Mouse (Mus musculus): ENCODE results near the gene Tex19.2. TPM values are rescaled to one million over a fixed set of nuclear protein-coding genes. Genes with fewer than 3 reads are reported as not detected.

The Tex19.2 gene
- polyA plus RNA-seq, 1 experiment from 2014 or later, result 0.08 TPM

DNA sequence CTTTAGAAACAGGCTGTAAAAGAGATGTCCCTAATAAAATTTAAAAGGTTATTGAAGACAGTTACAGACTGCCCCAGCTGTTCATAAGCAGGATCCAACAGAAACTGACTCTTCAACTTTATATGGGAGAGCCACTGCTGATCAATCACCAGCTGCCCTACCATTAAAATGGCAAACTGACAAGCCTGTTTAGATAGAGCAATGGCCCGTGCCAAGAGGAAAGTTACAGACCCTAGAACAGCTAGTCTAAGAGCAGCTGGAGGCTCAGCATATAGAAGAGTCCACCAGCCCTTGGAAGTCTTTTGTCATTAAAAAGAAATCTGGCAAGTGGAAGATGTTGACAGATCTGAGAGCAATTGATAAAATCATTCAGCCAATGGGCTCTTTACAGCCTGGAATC is 16.1 kb upstream of the Tex19.2 start:
- WGBS (ENCODE audit: insufficient replicate concordance), result 50% methylated on average over 1 of the region's 1 CpGs
- ATAC-seq (ENCODE audit: low read depth) (no peak), DNase-seq (no peak)
- Histone ChIP-seq H3K4me1 (replicated peaks) (peaks cover 12% of the 10 kb centered on the region), H3K4me2 (no peak overlapping the region), H3K36me3 (no peaks in the 10 kb centered on the region), H3K4me3 (replicated peaks) (no peak overlapping the region), H3K9me3 (replicated peaks) (no peaks in the 10 kb centered on the region), H3K9ac (no peak overlapping the region), H3K27me3 (no peaks in the 10 kb centered on the region), H3K27ac (no peak overlapping the region)

- WGBS (ENCODE audit: insufficient replicate concordance), result 41% methylated on average over 1 of the region's 1 CpGs
- ATAC-seq (ENCODE audit: low read depth) (no peak), DNase-seq (no peak)
- Histone ChIP-seq H3K27me3 (no peaks in the 10 kb centered on the region), H3K9ac (no peak overlapping the region), H3K4me3 (replicated peaks) (no peak overlapping the region), H3K9me3 (replicated peaks) (no peaks in the 10 kb centered on the region), H3K4me2 (no peak overlapping the region), H3K27ac (no peak overlapping the region), H3K36me3 (no peaks in the 10 kb centered on the region), H3K4me1 (replicated peaks) (peaks cover 10% of the 10 kb centered on the region)
These were observed 11.1 kb upstream of the Tex19.2 start for GRCm38 (mm10) chr11:121129616-121130015.

GRCm38 (mm10) chr11:121127441-121127840 is 9.0 kb upstream of the Tex19.2 start:
- no peak overlapping the region for H3K4me3 ChIP-seq (replicated peaks)
- H3K27ac ChIP-seq, result no peak overlapping the region
- no peak overlapping the region for H3K4me2 ChIP-seq
- no peaks in the 10 kb centered on the region for H3K27me3 ChIP-seq
- no peaks in the 10 kb centered on the region for H3K9me3 ChIP-seq (replicated peaks)
- H3K9ac ChIP-seq, result no peak overlapping the region
- no peak for ATAC-seq (ENCODE audit: low read depth)
- 67% methylated on average over 3 of the region's 3 CpGs for WGBS (ENCODE audit: insufficient replicate concordance)
- no peaks in the 10 kb centered on the region for H3K36me3 ChIP-seq
- peaks cover 18% of the 10 kb centered on the region for H3K4me1 ChIP-seq (replicated peaks)
- no peak for DNase-seq

DNA sequence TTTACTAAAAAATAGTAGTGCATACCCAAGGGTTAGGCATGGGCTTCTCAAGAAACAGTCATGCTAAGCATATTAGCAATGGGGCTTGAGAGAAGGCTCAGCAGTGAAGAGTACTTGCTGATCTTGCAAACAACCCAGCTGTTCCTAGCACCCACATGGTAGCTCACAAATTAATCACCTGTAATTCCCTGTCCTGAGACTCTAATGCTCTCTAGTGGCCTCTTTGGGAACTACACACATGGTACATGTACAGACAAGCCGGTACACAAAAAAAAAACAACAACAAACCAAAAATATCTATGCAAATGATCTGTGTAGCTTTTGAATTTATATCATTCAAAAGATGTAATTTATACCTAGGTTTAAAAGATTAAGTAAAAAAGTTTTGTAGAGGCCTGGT is 7.9 kb upstream of the Tex19.2 start:
- H3K4me1 ChIP-seq (replicated peaks), result peaks cover 28% of the 10 kb centered on the region
- no peak overlapping the region for H3K4me3 ChIP-seq (replicated peaks)
- H3K4me2 ChIP-seq, result no peak overlapping the region
- ATAC-seq (ENCODE audit: low read depth) (no peak), DNase-seq (peak; percentile 21)
- H3K27me3 ChIP-seq, result no peaks in the 10 kb centered on the region
- no peaks in the 10 kb centered on the region for H3K36me3 ChIP-seq
- no peaks in the 10 kb centered on the region for H3K9me3 ChIP-seq (replicated peaks)
- no peak overlapping the region for H3K27ac ChIP-seq
- H3K9ac ChIP-seq, result no peak overlapping the region
- WGBS (ENCODE audit: insufficient replicate concordance), result 68% methylated on average over 1 of the region's 1 CpGs

- H3K27me3 ChIP-seq, result no peaks in the 10 kb centered on the region
- H3K4me3 ChIP-seq (replicated peaks), result no peak overlapping the region
- DNase-seq (no peak), ATAC-seq (ENCODE audit: low read depth) (no peak)
- H3K9me3 ChIP-seq (replicated peaks), result no peaks in the 10 kb centered on the region
- H3K4me1 ChIP-seq (replicated peaks), result peaks cover 28% of the 10 kb centered on the region
- no peaks in the 10 kb centered on the region for H3K36me3 ChIP-seq
- H3K27ac ChIP-seq, result no peak overlapping the region
- no peak overlapping the region for H3K9ac ChIP-seq
- 15% methylated on average over 3 of the region's 3 CpGs for WGBS (ENCODE audit: insufficient replicate concordance)
- no peak overlapping the region for H3K4me2 ChIP-seq
These were observed 7.2 kb upstream of the Tex19.2 start for GRCm38 (mm10) chr11:121125522-121126172.

DNA sequence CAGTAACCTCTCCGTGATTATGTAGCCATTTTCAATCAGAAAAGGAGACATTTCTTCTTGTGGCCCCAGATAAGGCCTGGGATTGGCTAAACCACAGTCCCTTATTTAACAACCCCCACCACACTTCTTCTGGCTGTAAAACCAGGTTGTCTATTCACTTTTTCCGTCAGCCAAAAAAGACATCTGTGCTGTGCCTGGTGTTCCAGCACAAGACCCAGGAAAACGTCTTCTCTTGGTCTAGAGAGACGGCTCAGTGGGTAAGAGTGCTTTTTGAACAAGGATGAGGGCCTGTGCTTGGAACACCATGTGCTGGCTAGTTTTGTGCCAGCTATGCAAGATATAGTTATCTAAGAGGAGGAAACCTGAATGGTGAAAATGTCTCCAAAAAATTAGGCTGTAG is 5.0 kb upstream of the Tex19.2 start:
- peaks cover 28% of the 10 kb centered on the region for H3K4me1 ChIP-seq (replicated peaks)
- no peak overlapping the region for H3K27ac ChIP-seq
- no peak overlapping the region for H3K4me3 ChIP-seq (replicated peaks)
- ATAC-seq (ENCODE audit: low read depth) (no peak), DNase-seq (no peak)
- no peak overlapping the region for H3K9ac ChIP-seq
- H3K36me3 ChIP-seq, result no peaks in the 10 kb centered on the region
- H3K4me2 ChIP-seq, result no peak overlapping the region
- no peaks in the 10 kb centered on the region for H3K27me3 ChIP-seq
- WGBS (ENCODE audit: insufficient replicate concordance), result 57% methylated on average over 4 of the region's 4 CpGs
- no peaks in the 10 kb centered on the region for H3K9me3 ChIP-seq (replicated peaks)

DNA sequence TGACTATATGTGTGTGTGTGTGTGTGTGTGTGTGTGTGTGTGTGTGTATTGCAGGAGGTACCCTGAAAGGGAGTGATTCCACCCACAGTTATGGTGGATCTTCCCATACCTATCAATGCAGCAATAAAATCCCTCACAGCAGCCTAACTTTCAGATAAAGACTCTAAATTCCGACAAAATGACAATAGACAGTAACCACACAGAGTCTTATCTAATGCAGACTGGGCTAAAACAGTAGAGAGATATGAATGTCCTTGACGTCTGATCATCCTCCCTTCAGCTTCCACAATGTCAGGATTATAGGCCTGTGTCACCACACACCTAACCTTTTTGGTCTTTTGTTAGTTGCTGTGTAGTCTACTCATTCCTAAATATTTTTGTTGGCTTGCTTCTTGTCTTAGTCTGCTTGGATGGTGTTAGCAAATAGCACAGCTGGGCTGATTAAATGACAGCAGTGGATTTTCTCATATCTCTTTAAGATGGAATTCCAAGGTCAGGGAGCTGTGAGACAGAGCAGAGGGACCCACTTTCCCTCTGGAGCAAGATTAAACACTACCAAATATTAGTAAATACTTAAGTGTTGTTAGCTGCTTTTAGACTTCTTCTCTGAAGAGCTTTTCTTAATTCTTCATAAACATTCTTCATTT is 3.7 kb upstream of the Tex19.2 start:
- Histone ChIP-seq H3K27me3 (no peaks in the 10 kb centered on the region), H3K4me2 (no peak overlapping the region), H3K27ac (no peak overlapping the region), H3K4me3 (replicated peaks) (no peak overlapping the region), H3K9ac (no peak overlapping the region), H3K9me3 (replicated peaks) (no peaks in the 10 kb centered on the region), H3K36me3 (no peaks in the 10 kb centered on the region), H3K4me1 (replicated peaks) (peaks cover 31% of the 10 kb centered on the region)
- 10% methylated on average over 2 of the region's 2 CpGs for WGBS (ENCODE audit: insufficient replicate concordance)
- ATAC-seq (ENCODE audit: low read depth), result peak; percentile 29; the same call in 1 of the 2 replicates
- DNase-seq, result no peak

DNA sequence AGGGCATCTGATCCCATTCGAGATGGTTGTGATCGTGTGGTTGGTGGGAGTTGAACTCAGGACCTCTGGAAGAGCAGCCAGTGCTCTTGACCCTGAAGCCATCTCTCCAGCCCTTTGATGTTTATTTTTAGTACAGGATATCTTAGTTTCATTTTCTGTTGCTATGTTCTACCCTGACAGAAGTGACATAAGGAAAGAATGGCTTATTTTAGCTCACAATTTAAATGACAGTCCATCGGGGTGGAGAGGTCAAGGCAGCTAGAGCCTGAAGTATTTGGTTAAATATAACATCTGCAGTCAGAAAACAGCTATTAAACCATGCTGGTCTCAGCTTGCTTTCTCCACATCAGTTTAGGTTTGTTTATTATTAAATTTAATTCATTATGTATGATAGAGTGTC is 2.7 kb upstream of the Tex19.2 start:
- Histone ChIP-seq H3K27ac (no peak overlapping the region), H3K36me3 (no peaks in the 10 kb centered on the region)
- WGBS (ENCODE audit: insufficient replicate concordance), result 59% methylated on average over 3 of the region's 3 CpGs

GRCm38 (mm10) chr11:121118106-121118505 is 371 bp downstream of the Tex19.2 start:
- H3K27ac ChIP-seq, result no peak overlapping the region
- H3K9ac ChIP-seq, result no peak overlapping the region
- H3K27me3 ChIP-seq, result no peaks in the 10 kb centered on the region
- no peak overlapping the region for H3K4me3 ChIP-seq (replicated peaks)
- no peaks in the 10 kb centered on the region for H3K36me3 ChIP-seq
- WGBS (ENCODE audit: insufficient replicate concordance), result 81% methylated on average over 18 of the region's 18 CpGs
- peaks cover 18% of the 10 kb centered on the region for H3K4me1 ChIP-seq (replicated peaks)
- DNase-seq, result no peak
- H3K9me3 ChIP-seq (replicated peaks), result no peaks in the 10 kb centered on the region
- no peak overlapping the region for H3K4me2 ChIP-seq
- ATAC-seq (ENCODE audit: low read depth), result no peak

More for the DNA sequence above, 2.7 kb upstream of the Tex19.2 start:
- H3K27me3 ChIP-seq, result no peaks in the 10 kb centered on the region
- peaks cover 29% of the 10 kb centered on the region for H3K4me1 ChIP-seq (replicated peaks)
- H3K9me3 ChIP-seq (replicated peaks), result no peaks in the 10 kb centered on the region
- ATAC-seq (ENCODE audit: low read depth) (no peak), DNase-seq (no peak)
- H3K4me3 ChIP-seq (replicated peaks), result no peak overlapping the region
- no peak overlapping the region for H3K4me2 ChIP-seq
- H3K9ac ChIP-seq, result no peak overlapping the region

DNA sequence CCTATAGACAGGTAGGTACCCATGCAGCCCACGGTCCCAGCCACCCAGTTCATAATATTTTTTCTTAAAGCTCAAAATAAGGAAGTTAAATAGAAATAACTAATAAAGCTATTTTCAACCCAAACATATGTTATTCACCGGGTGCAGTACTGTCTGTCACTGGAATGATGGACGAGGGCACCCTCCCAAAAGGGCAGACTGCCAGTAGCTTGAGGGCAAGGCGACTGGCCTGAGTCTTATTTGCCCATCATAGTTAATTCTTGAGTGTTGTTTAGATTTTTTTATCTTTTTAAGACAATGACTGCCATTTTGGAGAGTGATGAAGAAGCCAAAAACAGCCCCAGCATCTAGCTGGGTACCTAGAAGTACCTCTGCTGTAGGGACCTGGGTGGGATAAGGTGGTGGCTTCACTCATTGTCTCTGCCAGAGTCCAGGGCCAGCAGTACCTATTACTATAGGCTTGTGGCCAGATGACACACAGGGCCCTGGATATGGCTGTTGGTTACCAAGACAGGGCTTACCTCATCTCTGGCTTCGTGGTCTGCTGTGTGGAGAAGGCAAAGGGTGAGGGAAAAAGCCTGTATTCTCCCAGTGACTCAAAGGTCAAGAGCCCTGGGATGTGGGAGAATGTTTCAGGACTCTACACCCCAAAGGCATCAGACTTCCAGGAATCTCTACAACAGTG is 6.2 kb downstream of the Tex19.2 start:
- DNase-seq, result no peak
- no peaks in the 10 kb centered on the region for H3K27me3 ChIP-seq
- H3K4me1 ChIP-seq (replicated peaks), result 0 out of 2 replicates have a peak, but pooled peaks cover 2% of the 10 kb centered on the region
- H3K4me2 ChIP-seq, result no peak overlapping the region
- H3K9me3 ChIP-seq (replicated peaks), result no peaks in the 10 kb centered on the region
- no peak overlapping the region for H3K27ac ChIP-seq
- WGBS (ENCODE audit: insufficient replicate concordance), result 49% methylated on average over 5 of the region's 5 CpGs
- no peaks in the 10 kb centered on the region for H3K36me3 ChIP-seq
- H3K4me3 ChIP-seq (replicated peaks), result no peak overlapping the region
- no peak overlapping the region for H3K9ac ChIP-seq
- ATAC-seq (ENCODE audit: low read depth), result no peak

GRCm38 (mm10) chr11:121111601-121112000 is 6.9 kb downstream of the Tex19.2 start:
- Histone ChIP-seq H3K4me2 (no peak overlapping the region), H3K9ac (no peak overlapping the region), H3K4me1 (replicated peaks) (0 out of 2 replicates have a peak, but pooled peaks cover 2% of the 10 kb centered on the region), H3K27me3 (no peaks in the 10 kb centered on the region), H3K4me3 (replicated peaks) (no peak overlapping the region), H3K36me3 (no peaks in the 10 kb centered on the region), H3K27ac (no peak overlapping the region), H3K9me3 (replicated peaks) (no peaks in the 10 kb centered on the region)
- no peak for ATAC-seq (ENCODE audit: low read depth)
- 50% methylated on average over 1 of the region's 1 CpGs for WGBS (ENCODE audit: insufficient replicate concordance)
- DNase-seq, result no peak

Data from liver, embryonic 13.5 days (tissue).